Mouse (Mus musculus) hindbrain, embryonic 16.5 days (tissue): ENCODE measurements at regions not wholly inside any gene's neighbourhood (a gene's known extent, or its start where the extent isn't known, plus 50 kb on each side); places are given as distances from the start of the nearest gene placed in this dataset.

ENCODE experiments used
- ATAC-seq: fragments of 200-750 bp; cut with Nextera tagmentation; 2 replicates; pipeline ENCODE4 v1.8.0; 2017; ENCODE audit warnings: moderate TSS enrichment, moderate library complexity
- H3K27ac ChIP-seq: fragments of 300-500 bp; sonication (generic); 2 replicates; pipeline ENCODE4 v1.5.1; 2014; ENCODE audit warnings: low read depth, mild to moderate bottlenecking, control low read depth, low read length, moderate library complexity
- H3K27me3 ChIP-seq: fragments of 300-500 bp; sonication (generic); replicated peaks from 2 replicates; pipeline ENCODE4 v1.6.1; 2014; ENCODE audit warnings: low read length; ENCODE audit not compliant: control insufficient read depth, insufficient read depth
- H3K36me3 ChIP-seq: fragments of 300-500 bp; sonication (generic); 2 replicates; pipeline ENCODE4 v1.6.1; 2014; ENCODE audit warnings: mild to moderate bottlenecking, low read length, moderate library complexity, mixed read lengths; ENCODE audit not compliant: control insufficient read depth, insufficient read depth
- H3K4me1 ChIP-seq: fragments of 300-500 bp; sonication (generic); 2 replicates; pipeline ENCODE4 v1.6.1; 2014; ENCODE audit warnings: low read depth, low read length; ENCODE audit not compliant: control insufficient read depth, insufficient read depth
- H3K4me2 ChIP-seq: fragments of 300-500 bp; sonication (generic); 2 replicates; pipeline ENCODE4 v1.6.1; 2014; ENCODE audit warnings: mild to moderate bottlenecking, low read length, control low read depth, moderate library complexity
- H3K4me3 ChIP-seq: fragments of 300-500 bp; sonication (generic); 2 replicates; pipeline ENCODE4 v1.5.1; 2014; ENCODE audit warnings: mild to moderate bottlenecking, low read length, control low read depth, moderate library complexity
- H3K9ac ChIP-seq: fragments of 300-500 bp; sonication (generic); 2 replicates; pipeline ENCODE4 v1.6.1; 2014; ENCODE audit warnings: low read depth, mild to moderate bottlenecking, control low read depth, low read length, moderate library complexity
- H3K9me3 ChIP-seq: fragments of 300-500 bp; sonication (generic); 2 replicates; pipeline ENCODE4 v1.6.1; 2014; ENCODE audit warnings: mild to moderate bottlenecking, low read length, moderate library complexity; ENCODE audit not compliant: control insufficient read depth
- WGBS: fragments of 180-500 bp; shearing (Covaris S2); extraction: QIAGEN DNeasy Blood & Tissue Kit; methylation state at CpG from one replicate; pipeline ENCODE4 v1.1.7; 2014; 5-methylcytosine and 5-hydroxymethylcytosine counted together

DNA sequence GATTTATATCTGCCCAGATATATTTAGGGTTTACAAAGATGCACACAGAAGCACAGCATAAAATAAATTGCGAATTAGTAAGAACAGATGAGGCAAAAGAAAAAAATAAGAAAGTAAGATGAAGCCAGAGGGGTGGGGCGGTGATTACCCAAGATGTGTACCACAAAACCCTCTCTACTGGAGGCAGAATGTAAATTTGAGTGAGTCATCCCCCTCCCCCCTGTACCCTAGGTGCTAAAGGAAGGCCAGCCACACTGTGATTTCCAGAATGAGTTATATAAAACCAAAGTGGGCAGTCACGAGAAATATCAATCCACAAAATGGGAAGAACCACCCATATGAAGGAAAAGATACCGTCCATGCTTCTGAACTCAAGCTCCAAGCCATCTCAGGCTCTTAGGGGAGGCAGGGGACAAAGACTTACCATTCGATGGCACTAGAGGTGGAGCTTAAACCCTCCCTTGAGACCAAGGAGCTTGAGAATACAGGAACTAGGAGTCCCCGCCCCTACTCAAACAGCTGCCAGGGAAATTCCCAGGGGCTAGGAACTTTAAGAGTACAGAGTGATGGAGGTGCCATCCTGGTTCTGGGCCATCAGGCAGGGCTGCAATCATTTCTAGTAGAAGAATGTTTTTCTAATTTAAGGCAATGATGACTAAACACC lies 383.8 kb downstream of the Bcor start:
- WGBS = 71% methylated on average over 6 of the region's 6 CpGs
- no peak for ATAC-seq
- Histone ChIP-seq H3K9me3 (no peaks in the 10 kb centered on the region), H3K36me3 (no peaks in the 10 kb centered on the region), H3K27me3 (no peaks in the 10 kb centered on the region), H3K4me3 (no peak overlapping the region), H3K4me2 (no peak overlapping the region), H3K9ac (no peak overlapping the region), H3K27ac (no peak overlapping the region), H3K4me1 (no peaks in the 10 kb centered on the region)

DNA sequence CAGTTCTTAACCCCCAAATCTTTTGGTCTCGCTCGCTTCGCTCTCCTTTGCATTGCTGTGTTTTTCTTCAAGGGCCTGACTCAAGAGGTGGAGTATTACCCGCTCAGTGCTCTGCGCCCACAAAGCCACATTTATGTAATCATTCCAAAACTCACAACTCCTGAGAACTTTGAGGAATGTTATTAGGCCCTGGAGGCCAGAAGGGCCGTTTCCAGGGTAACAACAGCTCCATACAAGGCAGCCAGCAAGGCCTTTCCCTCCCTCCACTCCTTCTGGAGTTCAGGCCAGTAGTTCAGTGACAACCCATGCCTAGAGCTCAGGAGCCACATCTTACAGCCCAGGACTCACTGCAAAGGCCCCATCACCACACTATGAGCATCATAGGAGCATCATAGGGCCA lies 365.1 kb downstream of the Bcor start:
- H3K4me2 ChIP-seq = no peak overlapping the region
- ATAC-seq = no peak
- 79% methylated on average over 6 of the region's 6 CpGs for WGBS
- H3K4me3 ChIP-seq = no peak overlapping the region
- 0 out of 2 replicates have a peak, but pooled peaks cover 4% of the 10 kb centered on the region for H3K27me3 ChIP-seq
- no peaks in the 10 kb centered on the region for H3K9me3 ChIP-seq
- H3K4me1 ChIP-seq = no peaks in the 10 kb centered on the region
- no peak overlapping the region for H3K9ac ChIP-seq
- no peak overlapping the region for H3K27ac ChIP-seq
- H3K36me3 ChIP-seq = no peaks in the 10 kb centered on the region

DNA sequence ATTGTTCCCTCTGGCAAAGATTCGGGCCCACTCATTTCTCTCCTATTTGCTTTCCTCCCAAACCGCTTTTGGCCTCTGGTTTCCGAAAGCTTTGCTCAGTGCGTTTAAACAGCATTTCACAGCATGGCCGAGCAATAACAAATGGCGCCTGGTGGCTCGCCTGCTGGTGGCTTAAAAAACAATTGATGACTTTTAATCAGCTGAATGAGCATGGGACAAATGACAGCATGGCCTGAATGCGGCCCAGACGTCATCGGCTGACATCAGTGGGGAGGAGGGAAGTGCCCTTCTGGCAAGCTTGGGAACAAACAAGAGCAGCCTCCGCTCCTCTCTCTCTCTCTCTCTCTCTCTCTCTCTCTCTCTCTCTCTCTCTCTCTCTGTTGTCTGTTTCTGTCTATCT lies 362.3 kb downstream of the Bcor start:
- peak overlapping the region; percentile 21; the same call in 1 of the 2 replicates for H3K4me2 ChIP-seq
- no peak overlapping the region for H3K4me3 ChIP-seq
- H3K4me1 ChIP-seq = no peaks in the 10 kb centered on the region
- no peaks in the 10 kb centered on the region for H3K36me3 ChIP-seq
- H3K9ac ChIP-seq = no peak overlapping the region
- WGBS = 16% methylated on average over 11 of the region's 11 CpGs
- peak; percentile 61; the same call in 1 of the 2 replicates for ATAC-seq
- H3K27me3 ChIP-seq = 0 out of 2 replicates have a peak, but pooled peaks cover 4% of the 10 kb centered on the region
- H3K27ac ChIP-seq = no peak overlapping the region
- H3K9me3 ChIP-seq = no peaks in the 10 kb centered on the region

DNA sequence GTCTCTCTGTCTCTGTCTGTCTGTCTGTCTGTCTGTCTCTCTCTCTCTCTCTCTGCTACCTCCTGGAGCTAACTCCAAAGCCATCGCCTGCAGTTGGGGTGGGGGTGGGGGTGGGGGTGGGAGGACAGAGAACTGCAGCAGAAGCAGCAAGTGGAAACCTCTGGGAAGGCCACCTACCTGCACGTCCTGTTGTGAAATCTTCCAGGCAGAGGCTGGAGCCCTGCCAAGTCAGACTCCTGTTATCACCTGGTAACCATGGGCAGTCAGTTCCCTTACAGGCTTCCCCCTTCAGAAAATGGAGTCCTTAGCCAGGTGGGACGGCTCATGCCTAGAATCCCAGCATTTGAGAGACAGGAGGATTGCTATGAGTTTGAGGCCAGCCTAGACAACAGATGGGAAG lies 361.8 kb downstream of the Bcor start:
- WGBS = 13% methylated on average over 3 of the region's 3 CpGs
- Histone ChIP-seq H3K4me2 (no peak overlapping the region), H3K9me3 (no peaks in the 10 kb centered on the region), H3K27ac (no peak overlapping the region), H3K4me3 (no peak overlapping the region), H3K9ac (no peak overlapping the region), H3K27me3 (peaks cover 4% of the 10 kb centered on the region; the same call in 1 of the 2 replicates), H3K36me3 (no peaks in the 10 kb centered on the region), H3K4me1 (no peaks in the 10 kb centered on the region; the same call in 1 of the 2 replicates)
- no peak for ATAC-seq

DNA sequence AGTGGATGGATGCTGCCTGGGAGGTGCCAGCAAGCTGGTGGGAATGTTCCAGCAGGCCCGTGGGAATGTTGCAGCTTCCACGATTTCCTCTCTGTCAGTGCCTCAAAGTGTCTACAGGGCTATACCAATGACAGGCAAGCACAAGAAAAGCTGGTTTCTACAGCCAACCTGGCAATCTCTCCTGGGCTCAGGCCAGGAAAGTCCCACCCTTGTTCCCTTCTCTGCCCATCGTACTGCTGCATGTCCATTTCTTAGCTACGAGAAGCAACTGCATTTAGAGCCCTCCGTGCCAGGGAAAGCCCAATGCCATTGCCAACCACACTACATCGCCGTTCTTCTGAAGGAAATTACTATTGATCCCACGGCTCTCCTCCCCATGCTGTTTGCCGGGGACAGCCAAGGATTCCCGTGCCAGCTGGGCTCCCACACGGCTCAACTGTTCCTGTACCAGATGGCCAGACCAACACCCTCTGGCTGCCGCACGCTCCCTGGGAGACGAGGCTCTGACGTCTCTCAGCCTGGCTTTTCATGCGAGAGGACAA lies 359.7 kb downstream of the Bcor start:
- no peak overlapping the region for H3K9ac ChIP-seq
- no peak overlapping the region for H3K4me3 ChIP-seq
- peak; percentile 67 for ATAC-seq
- H3K4me1 ChIP-seq = no peaks in the 10 kb centered on the region; the same call in 1 of the 2 replicates
- H3K27ac ChIP-seq = no peak overlapping the region
- peaks cover 4% of the 10 kb centered on the region for H3K27me3 ChIP-seq
- H3K4me2 ChIP-seq = no peak overlapping the region
- no peaks in the 10 kb centered on the region for H3K36me3 ChIP-seq
- WGBS = 37% methylated on average over 16 of the region's 16 CpGs
- H3K9me3 ChIP-seq = no peaks in the 10 kb centered on the region

DNA sequence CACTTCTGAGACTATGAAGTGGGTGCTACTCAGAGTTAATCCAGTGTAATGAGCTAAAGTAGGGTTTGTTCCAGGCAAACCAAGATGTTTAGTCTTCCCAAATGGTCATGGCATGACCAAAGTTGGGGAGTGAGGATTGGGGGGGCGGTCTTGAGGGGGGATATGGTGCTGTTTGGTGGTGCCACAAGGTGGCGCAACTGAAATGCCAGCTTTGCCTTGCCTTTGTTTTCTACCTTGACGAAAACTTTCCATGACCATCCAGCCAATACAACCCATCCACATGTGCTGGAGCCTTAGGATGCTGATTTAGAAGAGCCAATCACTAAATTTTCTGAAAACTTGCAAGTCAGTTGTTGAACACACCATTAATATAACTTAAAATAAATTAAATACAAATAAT lies 358.9 kb downstream of the Bcor start:
- ATAC-seq = no peak
- 55% methylated on average over 3 of the region's 3 CpGs for WGBS
- H3K9me3 ChIP-seq = no peaks in the 10 kb centered on the region
- no peak overlapping the region for H3K4me2 ChIP-seq
- no peaks in the 10 kb centered on the region for H3K36me3 ChIP-seq
- no peak overlapping the region for H3K9ac ChIP-seq
- no peaks in the 10 kb centered on the region; the same call in 1 of the 2 replicates for H3K4me1 ChIP-seq
- no peak overlapping the region for H3K27ac ChIP-seq
- H3K27me3 ChIP-seq = peaks cover 4% of the 10 kb centered on the region
- no peak overlapping the region for H3K4me3 ChIP-seq

DNA sequence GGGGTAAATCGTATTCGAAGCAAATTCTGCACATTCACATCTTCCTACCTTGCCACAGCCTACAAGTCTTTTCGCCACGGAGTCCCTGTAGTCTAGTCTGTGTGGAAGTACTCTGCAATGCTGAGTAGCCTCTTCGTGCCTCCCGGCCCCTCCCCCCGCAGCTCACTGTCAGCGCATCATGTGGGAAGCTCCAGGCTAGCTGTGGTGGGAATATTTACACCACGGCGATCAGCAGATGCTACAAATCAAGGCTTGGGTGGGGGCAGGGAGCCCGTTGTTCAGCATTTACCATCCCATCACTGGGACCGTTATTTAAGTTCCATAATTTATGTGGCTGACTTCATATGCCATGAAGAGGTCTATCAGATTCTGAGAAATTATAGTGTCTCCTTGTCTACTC lies 358.5 kb downstream of the Bcor start:
- peaks cover under 1% of the 10 kb centered on the region for H3K4me1 ChIP-seq

DNA sequence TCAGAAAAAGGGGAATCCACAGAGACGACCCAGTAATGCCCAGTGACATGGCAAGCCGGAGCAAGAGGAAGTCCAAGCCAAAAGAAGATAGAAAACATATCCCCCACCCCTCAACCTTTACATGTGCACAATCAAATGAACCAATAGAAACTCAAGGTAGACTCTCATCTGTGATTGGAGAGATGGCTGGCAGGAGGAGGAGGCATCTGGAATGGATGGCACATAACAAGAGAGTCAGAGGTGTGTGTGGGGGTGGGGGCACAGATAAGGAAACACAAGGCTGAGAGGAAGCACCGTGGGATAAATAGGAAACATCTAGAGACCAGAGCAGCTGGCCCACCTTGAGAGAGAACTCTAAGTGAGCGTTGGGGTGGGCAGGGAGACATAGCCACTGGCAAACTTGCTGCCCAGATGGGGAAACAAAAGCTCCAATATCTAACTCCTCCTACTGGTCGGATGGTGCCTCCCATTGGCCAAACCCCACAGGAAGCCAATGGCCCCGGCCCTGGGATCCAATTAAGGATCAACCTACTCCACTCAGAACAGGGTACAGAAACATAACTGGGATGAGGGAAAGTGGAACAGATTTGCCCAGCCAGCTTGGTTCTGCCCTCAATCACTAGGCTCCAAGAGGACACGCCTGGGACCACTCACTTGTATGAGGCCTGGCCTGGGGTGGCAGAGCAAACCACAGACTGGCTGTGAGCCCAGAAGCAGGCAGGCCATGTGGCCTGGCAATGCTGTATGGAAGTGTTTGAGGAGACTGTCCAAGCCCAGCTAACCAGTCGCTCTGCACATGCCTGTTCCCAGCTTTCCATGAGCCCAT lies 357.9 kb downstream of the Bcor start:
- H3K4me3 ChIP-seq = no peak overlapping the region
- 47% methylated on average over 8 of the region's 8 CpGs for WGBS
- no peak overlapping the region for H3K4me2 ChIP-seq
- 0 out of 2 replicates have a peak, but pooled peaks have one; percentile 32 for ATAC-seq
- H3K9me3 ChIP-seq = no peaks in the 10 kb centered on the region
- H3K36me3 ChIP-seq = no peaks in the 10 kb centered on the region
- no peak overlapping the region for H3K27ac ChIP-seq
- H3K27me3 ChIP-seq = peaks cover 6% of the 10 kb centered on the region
- H3K9ac ChIP-seq = no peak overlapping the region
- H3K4me1 ChIP-seq = peaks cover 3% of the 10 kb centered on the region

More for the DNA sequence above, 358.5 kb downstream of the Bcor start:
- H3K4me2 ChIP-seq = no peak overlapping the region
- no peak for ATAC-seq
- no peak overlapping the region for H3K27ac ChIP-seq
- no peak overlapping the region for H3K4me3 ChIP-seq
- peaks cover 6% of the 10 kb centered on the region for H3K27me3 ChIP-seq
- no peaks in the 10 kb centered on the region for H3K36me3 ChIP-seq
- 41% methylated on average over 12 of the region's 12 CpGs for WGBS
- no peaks in the 10 kb centered on the region for H3K9me3 ChIP-seq
- H3K9ac ChIP-seq = no peak overlapping the region

DNA sequence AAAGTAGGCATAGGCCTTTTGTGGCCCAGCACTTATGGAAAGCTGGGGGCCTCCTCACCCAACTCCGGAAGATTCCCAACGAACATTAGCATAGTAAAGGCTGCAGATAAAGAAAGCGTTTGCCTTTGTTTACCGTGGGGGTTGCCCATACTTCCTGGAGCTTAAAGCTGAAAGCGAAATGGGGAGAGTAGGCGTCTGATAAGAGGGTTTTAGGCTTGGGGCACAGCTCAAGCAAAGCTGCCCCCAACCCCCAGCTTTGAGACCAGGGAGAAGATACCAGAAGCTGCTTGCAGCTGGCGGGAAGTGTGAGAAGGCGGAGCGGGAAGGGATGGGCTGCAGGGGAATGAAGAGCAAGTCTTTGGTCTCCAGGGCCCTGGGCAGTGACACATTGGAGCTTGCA lies 356.9 kb downstream of the Bcor start:
- Histone ChIP-seq H3K36me3 (no peaks in the 10 kb centered on the region), H3K27me3 (peaks cover 5% of the 10 kb centered on the region), H3K27ac (no peak overlapping the region), H3K4me2 (no peak overlapping the region), H3K9me3 (no peaks in the 10 kb centered on the region), H3K4me3 (no peak overlapping the region), H3K9ac (no peak overlapping the region), H3K4me1 (peaks cover 3% of the 10 kb centered on the region)
- no peak for ATAC-seq
- 21% methylated on average over 9 of the region's 9 CpGs for WGBS
